Comparison of ENCODE assay signal across 9 mouse cellular contexts in genomic region chr15:81904939-81905338, GRCm38 (mm10). TPM values are rescaled to one million over a fixed set of nuclear protein-coding genes. Genes with fewer than 3 reads are reported as not detected.
DNase-seq lines count a peak whose midpoint lies in the region; ATAC-seq lines count a peak whose summit lies in the region.
"Had no signal": no experiment of that assay in that cellular context is flagged by ENCODE, and none has a peak within 500 bp of the region (broad histone marks: within the 10 kb centered on the region; RNA-seq: fewer than 3 reads in every experiment).

No protein-coding gene starts in this region.

- 33% methylated on average over 2 of the region's 2 CpGs for WGBS in midbrain, embryonic 14.5 days
- WGBS in midbrain, embryonic 16.5 days: 37% methylated on average over 2 of the region's 2 CpGs
- WGBS in limb, embryonic 11.5 days: 46% methylated on average over 2 of the region's 2 CpGs

- H3K27me3 ChIP-seq in midbrain, embryonic 14.5 days (ENCODE audit: control insufficient read depth, insufficient read depth, low read length): no peaks in the 10 kb centered on the region
- no peaks in the 10 kb centered on the region for H3K27me3 ChIP-seq in midbrain, embryonic 16.5 days (ENCODE audit: control insufficient read depth, insufficient read depth, low read depth, low read length)
- H3K27me3 ChIP-seq in limb, embryonic 11.5 days (ENCODE audit: control insufficient read depth, insufficient read depth, low read length): no peaks in the 10 kb centered on the region
- H3K27me3 ChIP-seq: hindbrain, embryonic 15.5 days had no signal

- no peaks in the 10 kb centered on the region for H3K4me1 ChIP-seq in midbrain, embryonic 14.5 days (ENCODE audit: control insufficient read depth, insufficient read depth, low read length)
- H3K4me1 ChIP-seq in midbrain, embryonic 16.5 days (ENCODE audit: control insufficient read depth, insufficient read depth, low read length): no peaks in the 10 kb centered on the region
- no peaks in the 10 kb centered on the region for H3K4me1 ChIP-seq in limb, embryonic 11.5 days (ENCODE audit: control insufficient read depth, insufficient read depth, low read length)
- H3K4me1 ChIP-seq: hindbrain, embryonic 15.5 days had no signal

- intact Hi-C loops in heart, postnatal 36 days (cut with DNase I): loop anchor here (1.0 kb wide), 1 partner anchor 74 kb away; no protein-coding TSS in a partner anchor

- no peak overlapping the region for H3K4me2 ChIP-seq in midbrain, embryonic 14.5 days (ENCODE audit: low read length)
- no peak overlapping the region for H3K4me2 ChIP-seq in midbrain, embryonic 16.5 days (ENCODE audit: low read length)
- H3K4me2 ChIP-seq in limb, embryonic 11.5 days (ENCODE audit: low read depth, severe bottlenecking): no peak overlapping the region
- H3K4me2 ChIP-seq: hindbrain, embryonic 15.5 days had no signal

- no peak overlapping the region for H3K27ac ChIP-seq in midbrain, embryonic 14.5 days (replicated peaks; ENCODE audit: low read depth, low read length)
- H3K27ac ChIP-seq in midbrain, embryonic 16.5 days (ENCODE audit: low read length): no peak overlapping the region
- no peak overlapping the region for H3K27ac ChIP-seq in limb, embryonic 11.5 days (replicated peaks; ENCODE audit: low read depth, low read length)
- H3K27ac ChIP-seq: hindbrain, embryonic 15.5 days had no signal

- H3K9ac ChIP-seq in midbrain, embryonic 14.5 days (replicated peaks; ENCODE audit: low read length): no peak overlapping the region
- H3K9ac ChIP-seq in midbrain, embryonic 16.5 days (ENCODE audit: low read depth, low read length): no peak overlapping the region
- no peak overlapping the region for H3K9ac ChIP-seq in limb, embryonic 11.5 days (ENCODE audit: low read length)
- H3K9ac ChIP-seq: hindbrain, embryonic 15.5 days had no signal

- ATAC-seq in midbrain, embryonic 14.5 days (ENCODE audit: low FRiP score, low TSS enrichment): no peak
- no peak for ATAC-seq in midbrain, embryonic 16.5 days
- ATAC-seq in limb, embryonic 11.5 days (ENCODE audit: insufficient number of reproducible peaks, low FRiP score, low TSS enrichment, low read depth): no peak

- DNase-seq in midbrain, embryonic 14.5 days: peak; percentile 80
- peak; percentile 22 for DNase-seq in WW6 (ENCODE audit: low read depth, low spot score)
- peak; percentile 84 to 90 for DNase-seq in cerebellum, postnatal 25 days
- DNase-seq in heart, postnatal 36 days: peak; percentile 64 to 80
- peak; percentile 86 for DNase-seq in limb, embryonic 11.5 days (ENCODE audit: low spot score)
- DNase-seq in retina, embryonic 14.5 days (ENCODE audit: low spot score): peak; percentile 83
- peak; percentile 44 to 61 for DNase-seq in urinary bladder, postnatal 36 days (ENCODE audit: low spot score in 2 of 2)

- no peak overlapping the region for H3K4me3 ChIP-seq in midbrain, embryonic 14.5 days (replicated peaks; ENCODE audit: low read depth, low read length)
- H3K4me3 ChIP-seq in midbrain, embryonic 16.5 days (ENCODE audit: low read depth, low read length): no peak overlapping the region
- H3K4me3 ChIP-seq in limb, embryonic 11.5 days (ENCODE audit: low read depth, low read length): no peak overlapping the region
- H3K4me3 ChIP-seq: hindbrain, embryonic 15.5 days had no signal

- no peaks in the 10 kb centered on the region for H3K9me3 ChIP-seq in midbrain, embryonic 14.5 days (ENCODE audit: control insufficient read depth, low read length)
- H3K9me3 ChIP-seq in midbrain, embryonic 16.5 days (replicated peaks; ENCODE audit: control insufficient read depth, low read length, poor library complexity, severe bottlenecking): no peaks in the 10 kb centered on the region
- H3K9me3 ChIP-seq in limb, embryonic 11.5 days (ENCODE audit: control insufficient read depth, low read length): no peaks in the 10 kb centered on the region
- H3K9me3 ChIP-seq: hindbrain, embryonic 15.5 days had no signal

- H3K36me3 ChIP-seq in midbrain, embryonic 14.5 days (ENCODE audit: control insufficient read depth, insufficient read depth, low read length): peaks cover 93% of the 10 kb centered on the region
- H3K36me3 ChIP-seq in midbrain, embryonic 16.5 days (ENCODE audit: control insufficient read depth, insufficient read depth, low read length): peaks cover 38% of the 10 kb centered on the region
- H3K36me3 ChIP-seq in limb, embryonic 11.5 days (ENCODE audit: control insufficient read depth, insufficient read depth, low read length): peaks cover 28% of the 10 kb centered on the region

RNA-seq across cellular contexts. Expression of gene Polr3h, which starts 21.1 kb away (rescaled TPM):
- 67.7 and 74.2 TPM in 2 replicates for polyA plus RNA-seq in midbrain, embryonic 14.5 days (2014; fragmentation: Nextera tagmentation; extraction: Ambion mirVana)
- 74.3 and 77.2 TPM in 2 replicates for polyA plus RNA-seq in midbrain, embryonic 16.5 days (2015; fragmentation: Nextera tagmentation; extraction: Ambion mirVana)
- total RNA-seq in heart, postnatal 36 days (2021): 10 to 100 TPM in 1 of 2 experiments, 1 to 10 TPM in 1; 9.0 to 10.6 TPM
- 68.2 and 71.3 TPM in 2 replicates for polyA plus RNA-seq in limb, embryonic 11.5 days (2014; fragmentation: Nextera tagmentation; extraction: Ambion mirVana)

RNA-seq across cellular contexts. Expression of gene Csdc2, which starts 31.6 kb away (rescaled TPM):
- 167 and 188 TPM in 2 replicates for polyA plus RNA-seq in midbrain, embryonic 14.5 days (2014; fragmentation: Nextera tagmentation; extraction: Ambion mirVana)
- polyA plus RNA-seq in midbrain, embryonic 16.5 days (2015; fragmentation: Nextera tagmentation; extraction: Ambion mirVana): 241 and 293 TPM in 2 replicates
- total RNA-seq in heart, postnatal 36 days (2021): 10 to 100 TPM; 72.5 to 86.4 TPM
- 4.9 TPM in 2 replicates for polyA plus RNA-seq in limb, embryonic 11.5 days (2014; fragmentation: Nextera tagmentation; extraction: Ambion mirVana)

RNA-seq across cellular contexts. Expression of gene Aco2, which starts 32.8 kb away (rescaled TPM):
- 211 and 221 TPM in 2 replicates for polyA plus RNA-seq in midbrain, embryonic 14.5 days (2014; fragmentation: Nextera tagmentation; extraction: Ambion mirVana)
- 252 and 272 TPM in 2 replicates for polyA plus RNA-seq in midbrain, embryonic 16.5 days (2015; fragmentation: Nextera tagmentation; extraction: Ambion mirVana)
- total RNA-seq in heart, postnatal 36 days (2021): 1,000 to 10,000 TPM; 2,177 to 2,250 TPM
- polyA plus RNA-seq in limb, embryonic 11.5 days (2014; fragmentation: Nextera tagmentation; extraction: Ambion mirVana): 158 and 162 TPM in 2 replicates

RNA-seq across cellular contexts. Expression of gene Phf5a, which starts 33.2 kb away (rescaled TPM):
- polyA plus RNA-seq in midbrain, embryonic 14.5 days (2014; fragmentation: Nextera tagmentation; extraction: Ambion mirVana): 139 and 149 TPM in 2 replicates
- polyA plus RNA-seq in midbrain, embryonic 16.5 days (2015; fragmentation: Nextera tagmentation; extraction: Ambion mirVana): 107 and 117 TPM in 2 replicates
- 10 to 100 TPM; 35.0 to 39.8 TPM for total RNA-seq in heart, postnatal 36 days (2021)
- 240 and 243 TPM in 2 replicates for polyA plus RNA-seq in limb, embryonic 11.5 days (2014; fragmentation: Nextera tagmentation; extraction: Ambion mirVana)

RNA-seq across cellular contexts. Expression of gene Tob2, which starts 46.3 kb away (rescaled TPM):
- polyA plus RNA-seq in midbrain, embryonic 14.5 days (2014; fragmentation: Nextera tagmentation; extraction: Ambion mirVana): 11.7 and 14.4 TPM in 2 replicates
- polyA plus RNA-seq in midbrain, embryonic 16.5 days (2015; fragmentation: Nextera tagmentation; extraction: Ambion mirVana): 15.6 and 17.1 TPM in 2 replicates
- 100 to 1,000 TPM in 1 of 2 experiments, 10 to 100 TPM in 1; 74.9 to 130 TPM for total RNA-seq in heart, postnatal 36 days (2021)
- 16.7 and 16.8 TPM in 2 replicates for polyA plus RNA-seq in limb, embryonic 11.5 days (2014; fragmentation: Nextera tagmentation; extraction: Ambion mirVana)

Comparison
In these comparisons a context has a peak if more than half of its experiments do, and no peak if none do; other contexts are left out.
1. DNase-seq: peak in every context shown above with its lines; median percentile 87 in cerebellum, postnatal 25 days; 86 in limb, embryonic 11.5 days; 83 in retina, embryonic 14.5 days; 80 in midbrain, embryonic 14.5 days; 72 in heart, postnatal 36 days; 52 in urinary bladder, postnatal 36 days; 22 in WW6.
2. RNA of gene Csdc2, which starts 31.6 kb away (polyA plus RNA-seq): 241 to 293 TPM in midbrain, embryonic 16.5 days and 167 to 188 TPM in midbrain, embryonic 14.5 days; 4.9 TPM in limb, embryonic 11.5 days; every median in the first group is over 10 times any median in the second.